Mouse (Mus musculus) limb, embryonic 14.5 days (tissue): ENCODE measurements around the gene Wapl. TPM values are rescaled to one million over a fixed set of nuclear protein-coding genes. Genes with fewer than 3 reads are reported as not detected.

ENCODE experiments used
- ATAC-seq: fragments of 200-750 bp; cut with Nextera tagmentation; 2 replicates; pipeline ENCODE4 v1.8.0; 2017; ENCODE audit warnings: low read depth, moderate number of reproducible peaks, moderate TSS enrichment; ENCODE audit not compliant: low FRiP score
- DNase-seq: peaks from one replicate; pipeline ENCODE4 v3.0.0-alpha.2; 2015; ENCODE audit warnings: low spot score
- H3K27ac ChIP-seq: fragments of 300-500 bp; sonication (generic); replicated peaks from 2 replicates; pipeline ENCODE4 v1.5.1; 2014; ENCODE audit warnings: low read depth, mild to moderate bottlenecking, low read length, moderate library complexity, mixed read lengths
- H3K27me3 ChIP-seq: fragments of 300-500 bp; sonication (generic); 2 replicates; pipeline ENCODE4 v1.6.1; 2014; ENCODE audit warnings: low read length, mixed read lengths; ENCODE audit not compliant: control insufficient read depth, insufficient read depth
- H3K36me3 ChIP-seq: fragments of 300-500 bp; sonication (generic); 2 replicates; pipeline ENCODE4 v1.6.1; 2014; ENCODE audit warnings: mild to moderate bottlenecking, low read length, moderate library complexity, mixed read lengths; ENCODE audit not compliant: control insufficient read depth, insufficient read depth
- H3K4me1 ChIP-seq: fragments of 300-500 bp; sonication (generic); 2 replicates; pipeline ENCODE4 v1.6.1; 2014; ENCODE audit warnings: antibody characterized with exemption, low read length, mixed read lengths; ENCODE audit not compliant: control insufficient read depth, insufficient read depth
- H3K4me2 ChIP-seq: fragments of 300-500 bp; sonication (generic); replicated peaks from 2 replicates; pipeline ENCODE4 v1.6.1; 2014; ENCODE audit warnings: low read depth, mild to moderate bottlenecking, low read length, moderate library complexity; ENCODE audit not compliant: severe bottlenecking
- H3K4me3 ChIP-seq: fragments of 300-500 bp; sonication (generic); replicated peaks from 2 replicates; pipeline ENCODE4 v1.5.1; 2014; ENCODE audit warnings: low read length
- H3K9ac ChIP-seq: fragments of 300-500 bp; sonication (generic); 2 replicates; pipeline ENCODE4 v1.6.1; 2014; ENCODE audit warnings: mild to moderate bottlenecking, low read depth, low read length, moderate library complexity; ENCODE audit not compliant: severe bottlenecking
- H3K9me3 ChIP-seq: fragments of 300-500 bp; sonication (generic); 2 replicates; pipeline ENCODE4 v1.6.1; 2016; ENCODE audit warnings: low read length; ENCODE audit not compliant: control insufficient read depth
- POLR2A ChIP-seq: fragments of 200-500 bp; IDR thresholded peaks from 2 replicates; pipeline ENCODE4 v1.8.0; 2012; ENCODE audit warnings: inconsistent platforms, mild to moderate bottlenecking, moderate library complexity, borderline replicate concordance; ENCODE audit not compliant: insufficient read depth, insufficient read length; ENCODE audit errors: extremely low read depth
- WGBS: fragments of 180-500 bp; shearing (Covaris S2); extraction: QIAGEN DNeasy Blood & Tissue Kit; methylation state at CpG from one replicate; pipeline ENCODE4 v1.1.7; 2014; 5-methylcytosine and 5-hydroxymethylcytosine counted together
- polyA plus RNA-seq, 2 experiments: library from polyadenylated mRNA; depleted of rRNA in 1 of 2; stranded (reverse) in 1 of 2; unstranded in 1 of 2; fragments of >200 nt; fragmentation: Nextera tagmentation in 1 of 2; extraction: Ambion mirVana in 1 of 2; gene quantifications; 2 replicates each; pipeline versions ENCODE4 v1.2.1 to v1.2.3; 2012 to 2014

Gene Wapl
- polyA plus RNA-seq (2012; rRNA removed) (16.5 and 23.5 TPM in 2 replicates), polyA plus RNA-seq (2014; fragmentation: Nextera tagmentation; extraction: Ambion mirVana) (28.4 and 28.8 TPM in 2 replicates)

- peak within 1 kb of the TSS; percentile 96 for H3K9ac ChIP-seq
- peak within 1 kb of the TSS; percentile 61 for H3K4me2 ChIP-seq
- WGBS, result under 1% methylated on average over 53 of the region's 90 CpGs
- H3K9me3 ChIP-seq, result no peaks in the 10 kb centered on the region
- H3K27ac ChIP-seq, result peak within 1 kb of the TSS; percentile 89
- no peaks in the 10 kb centered on the region for H3K27me3 ChIP-seq
- DNase-seq (peak; percentile 97), ATAC-seq (peak; percentile 99)
- 0 out of 2 replicates have a peak, but pooled peaks have one; percentile 55 for TF ChIP-seq POLR2A
- peaks cover 8% of the 10 kb centered on the region; the same call in 1 of the 2 replicates for H3K36me3 ChIP-seq
- peak within 1 kb of the TSS; percentile 100 for H3K4me3 ChIP-seq
- H3K4me1 ChIP-seq, result peaks cover 6% of the 10 kb centered on the region; the same call in 1 of the 2 replicates
These were observed at the start of gene Wapl for GRCm38 (mm10) chr14:34673395-34674228. Wapl (plus strand) TSS chr14:34673928.

GRCm38 (mm10) chr14:34626824-34627223 lies 46.9 kb upstream of the Wapl start:
- Histone ChIP-seq H3K27me3 (no peaks in the 10 kb centered on the region), H3K27ac (no peak overlapping the region), H3K4me1 (no peaks in the 10 kb centered on the region), H3K9me3 (no peaks in the 10 kb centered on the region), H3K36me3 (no peaks in the 10 kb centered on the region), H3K9ac (no peak overlapping the region), H3K4me2 (no peak overlapping the region), H3K4me3 (no peak overlapping the region)
- DNase-seq (no peak), ATAC-seq (no peak)
- no peak for TF ChIP-seq POLR2A
- 80% methylated on average over 7 of the region's 7 CpGs for WGBS

GRCm38 (mm10) chr14:34632722-34633448 lies 40.8 kb upstream of the Wapl start:
- Histone ChIP-seq H3K36me3 (no peaks in the 10 kb centered on the region), H3K9ac (no peak overlapping the region), H3K4me1 (no peaks in the 10 kb centered on the region), H3K4me2 (no peak overlapping the region), H3K4me3 (no peak overlapping the region), H3K9me3 (no peaks in the 10 kb centered on the region), H3K27me3 (no peaks in the 10 kb centered on the region), H3K27ac (no peak overlapping the region)
- WGBS, result 76% methylated on average over 10 of the region's 10 CpGs
- no peak for TF ChIP-seq POLR2A
- DNase-seq (no peak), ATAC-seq (no peak)

GRCm38 (mm10) chr14:34635192-34635591 lies 38.5 kb upstream of the Wapl start:
- no peaks in the 10 kb centered on the region for H3K27me3 ChIP-seq
- H3K4me1 ChIP-seq, result no peaks in the 10 kb centered on the region
- H3K9ac ChIP-seq, result no peak overlapping the region
- no peaks in the 10 kb centered on the region for H3K9me3 ChIP-seq
- no peaks in the 10 kb centered on the region for H3K36me3 ChIP-seq
- TF ChIP-seq POLR2A, result no peak
- no peak for DNase-seq
- H3K4me3 ChIP-seq, result no peak overlapping the region
- WGBS, result 31% methylated on average over 7 of the region's 7 CpGs
- no peak for ATAC-seq
- H3K27ac ChIP-seq, result no peak overlapping the region
- no peak overlapping the region for H3K4me2 ChIP-seq

GRCm38 (mm10) chr14:34635721-34636120 lies 38.0 kb upstream of the Wapl start:
- no peak overlapping the region for H3K4me2 ChIP-seq
- no peak overlapping the region for H3K27ac ChIP-seq
- H3K4me1 ChIP-seq, result no peaks in the 10 kb centered on the region
- H3K27me3 ChIP-seq, result no peaks in the 10 kb centered on the region
- no peak overlapping the region for H3K9ac ChIP-seq
- no peaks in the 10 kb centered on the region for H3K36me3 ChIP-seq
- DNase-seq, result no peak
- no peak overlapping the region for H3K4me3 ChIP-seq
- H3K9me3 ChIP-seq, result no peaks in the 10 kb centered on the region
- ATAC-seq, result no peak
- no peak for TF ChIP-seq POLR2A
- 86% methylated on average over 6 of the region's 6 CpGs for WGBS
